Mouse (Mus musculus) ES-Bruce4 (cell line): ENCODE results near the gene Tmem202. TPM values are rescaled to one million over a fixed set of nuclear protein-coding genes. Genes with fewer than 3 reads are reported as not detected.

Source experiments
- H3K27ac ChIP-seq: 2 replicates; pipeline ENCODE4 v1.5.1; 2012; ENCODE audit warnings: low read length, inconsistent platforms; ENCODE audit not compliant: insufficient read depth
- H3K27me3 ChIP-seq: 2 replicates; pipeline ENCODE4 v1.6.1; 2012; ENCODE audit warnings: mild to moderate bottlenecking, low read length, inconsistent platforms; ENCODE audit not compliant: control insufficient read depth, poor library complexity, insufficient read depth, severe bottlenecking
- H3K36me3 ChIP-seq: 2 replicates; pipeline ENCODE4 v1.6.1; 2012; ENCODE audit warnings: inconsistent platforms, mild to moderate bottlenecking, low read length, moderate library complexity; ENCODE audit not compliant: control insufficient read depth, poor library complexity, insufficient read depth, severe bottlenecking
- H3K4me1 ChIP-seq: one replicate; pipeline ENCODE4 v1.8.1; 2011; ENCODE audit warnings: low read length; ENCODE audit not compliant: control insufficient read depth, insufficient read depth
- H3K4me3 ChIP-seq: 2 replicates; pipeline ENCODE4 v1.5.1; 2011; ENCODE audit warnings: low read depth, mild to moderate bottlenecking, low read length
- H3K9ac ChIP-seq: 2 replicates; pipeline ENCODE4 v1.6.1; 2012; ENCODE audit warnings: low read depth, mild to moderate bottlenecking, inconsistent platforms; ENCODE audit not compliant: poor library complexity, severe bottlenecking
- H3K9me3 ChIP-seq: replicated peaks from 2 replicates; pipeline ENCODE4 v1.6.1; 2012; ENCODE audit warnings: mild to moderate bottlenecking, low read length, inconsistent platforms; ENCODE audit not compliant: control insufficient read depth, poor library complexity, insufficient read depth, severe bottlenecking
- CTCF ChIP-seq: IDR thresholded peaks from one replicate; pipeline ENCODE4 v1.8.1; 2011; ENCODE audit warnings: low read depth, low read length
- EP300 ChIP-seq: IDR thresholded peaks from 2 replicates; pipeline ENCODE4 v1.6.1; 2011; ENCODE audit warnings: low read depth, low read length; ENCODE audit not compliant: insufficient read depth
- POLR2A ChIP-seq: IDR thresholded peaks from one replicate; pipeline ENCODE4 v1.8.1; 2011; ENCODE audit warnings: low read length; ENCODE audit not compliant: insufficient read depth
- polyA plus RNA-seq: library from polyadenylated mRNA; stranded (reverse); fragments of >200 nt; gene quantifications from 2 replicates; pipeline ENCODE4 v1.2.4, GENCODE M21; 2011; ENCODE audit warnings: low read depth; ENCODE audit not compliant: missing spikeins, insufficient read depth, insufficient read length

Tmem202 gene
- polyA plus RNA-seq, 1 experiment, result not detected

- no peaks in the 10 kb centered on the region for H3K9me3 ChIP-seq
Measured at GRCm38 (mm10) chr9:59544739-59545138, 5.1 kb upstream of the Tmem202 start.

GRCm38 (mm10) chr9:59542766-59543324, 3.2 kb upstream of the Tmem202 start:
- Histone ChIP-seq H3K9ac (no peak overlapping the region), H3K4me3 (no peak overlapping the region), H3K36me3 (peaks cover 2% of the 10 kb centered on the region; the same call in 1 of the 2 replicates), H3K27ac (no peak overlapping the region), H3K27me3 (no peaks in the 10 kb centered on the region), H3K9me3 (no peaks in the 10 kb centered on the region), H3K4me1 (no peaks in the 10 kb centered on the region)
- TF ChIP-seq EP300 (no peak), POLR2A (no peak), CTCF (no peak)

More at GRCm38 (mm10) chr9:59544739-59545138, 5.1 kb upstream of the Tmem202 start:
- Histone ChIP-seq H3K27me3 (no peaks in the 10 kb centered on the region), H3K27ac (no peak overlapping the region), H3K36me3 (peaks cover 2% of the 10 kb centered on the region; the same call in 1 of the 2 replicates), H3K9ac (no peak overlapping the region), H3K4me1 (no peaks in the 10 kb centered on the region), H3K4me3 (no peak overlapping the region)
- TF ChIP-seq CTCF (no peak), POLR2A (no peak), EP300 (no peak)

- H3K9ac ChIP-seq, result no peak overlapping the region
- H3K4me1 ChIP-seq, result no peaks in the 10 kb centered on the region
- H3K27ac ChIP-seq, result no peak overlapping the region
- TF ChIP-seq EP300 (no peak), POLR2A (no peak), CTCF (no peak)
- H3K27me3 ChIP-seq, result no peaks in the 10 kb centered on the region
- H3K36me3 ChIP-seq, result peaks cover 2% of the 10 kb centered on the region; the same call in 1 of the 2 replicates
- H3K4me3 ChIP-seq, result no peak overlapping the region
- H3K9me3 ChIP-seq, result no peaks in the 10 kb centered on the region
Measured at GRCm38 (mm10) chr9:59541617-59542016, 2.0 kb upstream of the Tmem202 start.

GRCm38 (mm10) chr9:59537651-59538050, 2.0 kb downstream of the Tmem202 start:
- no peak overlapping the region for H3K9ac ChIP-seq
- no peak overlapping the region for H3K27ac ChIP-seq
- H3K4me3 ChIP-seq, result no peak overlapping the region
- no peaks in the 10 kb centered on the region for H3K27me3 ChIP-seq
- no peaks in the 10 kb centered on the region for H3K4me1 ChIP-seq
- no peak for TF ChIP-seq POLR2A
- no peak for TF ChIP-seq CTCF
- TF ChIP-seq EP300, result no peak
- no peaks in the 10 kb centered on the region; the same call in 1 of the 2 replicates for H3K36me3 ChIP-seq
- H3K9me3 ChIP-seq, result no peaks in the 10 kb centered on the region

GRCm38 (mm10) chr9:59533889-59534288, 5.8 kb downstream of the Tmem202 start:
- Histone ChIP-seq H3K36me3 (no peaks in the 10 kb centered on the region), H3K9me3 (no peaks in the 10 kb centered on the region), H3K27me3 (no peaks in the 10 kb centered on the region), H3K9ac (no peak overlapping the region), H3K4me3 (no peak overlapping the region), H3K4me1 (no peaks in the 10 kb centered on the region), H3K27ac (no peak overlapping the region)
- no peak for TF ChIP-seq CTCF
- no peak for TF ChIP-seq POLR2A
- no peak for TF ChIP-seq EP300

DNA sequence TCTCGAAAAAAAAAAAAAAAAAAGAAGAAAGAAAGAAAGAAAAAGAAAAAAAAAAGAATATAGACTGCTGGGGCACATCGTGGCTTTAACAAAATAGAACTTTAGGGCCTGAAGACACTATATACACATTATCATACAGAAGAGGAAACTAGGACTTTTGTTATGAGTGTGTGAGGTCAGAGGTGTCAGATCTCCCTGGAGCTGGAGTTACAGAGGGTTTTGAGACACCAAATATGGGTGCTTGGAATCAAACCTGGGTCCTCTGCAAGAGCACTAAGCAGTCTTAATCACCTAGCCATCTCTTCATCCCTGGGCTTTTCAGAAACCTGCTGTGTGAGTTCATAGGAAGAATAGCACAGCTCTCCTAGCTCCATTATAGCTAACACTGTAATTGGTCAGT, 6.2 kb downstream of the Tmem202 start:
- Histone ChIP-seq H3K9ac (no peak overlapping the region), H3K36me3 (no peaks in the 10 kb centered on the region), H3K4me3 (no peak overlapping the region), H3K9me3 (no peaks in the 10 kb centered on the region), H3K4me1 (no peaks in the 10 kb centered on the region), H3K27ac (no peak overlapping the region), H3K27me3 (no peaks in the 10 kb centered on the region)
- no peak for TF ChIP-seq CTCF
- TF ChIP-seq EP300, result no peak
- TF ChIP-seq POLR2A, result no peak
